Comparison of ENCODE assay signal across 8 mouse cellular contexts in genomic region chrX:169994011-169994865, GRCm38 (mm10). TPM values are rescaled to one million over a fixed set of nuclear protein-coding genes. Genes with fewer than 3 reads are reported as not detected.
DNase-seq lines count a peak whose midpoint lies in the region.

No protein-coding gene starts in this region.

- DNase-seq in B cell, adult 2 months = peak; percentile 53 to 58
- peak; percentile 50 for DNase-seq in T-cell, adult 2 months (ENCODE audit: low spot score)
- peak; percentile 58 to 70 for DNase-seq in cerebellum, adult 18-20 months
- peak; percentile 79 to 96 for DNase-seq in gastrocnemius, postnatal 4 days (ENCODE audit: low spot score in 2 of 2)
- peak; percentile 69 to 74 for DNase-seq in kidney, postnatal 4 days
- DNase-seq in naive thymus-derived CD4-positive, alpha-beta T cell, adult 2 months (ENCODE audit: low read depth) = peak; percentile 78
- peak; percentile 83 to 91 for DNase-seq in spleen, postnatal 4 days (ENCODE audit: low spot score in 2 of 2)
- peak; percentile 78 for DNase-seq in urinary bladder, adult 2 months (ENCODE audit: low spot score)

RNA-seq across cellular contexts. Expression of gene Gm21887, which starts 15.2 kb away (rescaled TPM):
- 100 to 1,000 TPM in 1 of 2 experiments, 10 to 100 TPM in 1; 93.0 to 116 TPM for total RNA-seq in gastrocnemius, postnatal 4 days (2021)
- polyA plus RNA-seq in urinary bladder, adult 2 months (2012; rRNA removed) = 220 and 239 TPM in 2 replicates

Comparison
In these comparisons a context has a peak if more than half of its experiments do, and no peak if none do; other contexts are left out.
1. Peak in every context shown above with its lines: DNase-seq.